Mouse (Mus musculus): Measurements from ENCODE around the gene Snx7. TPM values are rescaled to one million over a fixed set of nuclear protein-coding genes. Genes with fewer than 3 reads are reported as not detected.

Gene Snx7
- polyA plus RNA-seq, 1 experiment from 2014 or later, result 67.6 TPM

- peak overlapping the region; percentile 77 for H3K27ac ChIP-seq (ENCODE audit: low read length)
Observed at GRCm38 (mm10) chr3:117861977-117862434, 6.7 kb downstream of the Snx7 start.

GRCm38 (mm10) chr3:117858996-117859395 lies 9.7 kb downstream of the Snx7 start:
- ATAC-seq (ENCODE audit: low FRiP score, low TSS enrichment), result no peak
- H3K4me3 ChIP-seq (ENCODE audit: low read length), result no peak overlapping the region
- H3K9ac ChIP-seq (replicated peaks; ENCODE audit: low read length), result no peak overlapping the region
- peaks cover 8% of the 10 kb centered on the region for H3K9me3 ChIP-seq (ENCODE audit: low read length)
- WGBS, result 88% methylated on average over 3 of the region's 3 CpGs
- H3K36me3 ChIP-seq (ENCODE audit: insufficient read depth, low read length), result peaks cover 6% of the 10 kb centered on the region
- H3K27ac ChIP-seq (ENCODE audit: low read length), result no peak overlapping the region
- no peaks in the 10 kb centered on the region for H3K27me3 ChIP-seq (ENCODE audit: insufficient read depth, low read length)
- H3K4me1 ChIP-seq (ENCODE audit: insufficient read depth, low read length), result peaks cover 3% of the 10 kb centered on the region; the same call in 1 of the 2 replicates
- no peak overlapping the region for H3K4me2 ChIP-seq (replicated peaks; ENCODE audit: low read depth, low read length)

More at GRCm38 (mm10) chr3:117861977-117862434, 6.7 kb downstream of the Snx7 start:
- peak; percentile 55; the same call in 1 of the 2 replicates for ATAC-seq (ENCODE audit: low FRiP score, low TSS enrichment)
- peaks cover 3% of the 10 kb centered on the region; the same call in 1 of the 2 replicates for H3K4me1 ChIP-seq (ENCODE audit: insufficient read depth, low read length)
- H3K27me3 ChIP-seq (ENCODE audit: insufficient read depth, low read length), result no peaks in the 10 kb centered on the region
- no peak overlapping the region for H3K4me2 ChIP-seq (replicated peaks; ENCODE audit: low read depth, low read length)
- H3K9ac ChIP-seq (replicated peaks; ENCODE audit: low read length), result no peak overlapping the region
- H3K4me3 ChIP-seq (ENCODE audit: low read length), result no peak overlapping the region
- peaks cover 6% of the 10 kb centered on the region for H3K36me3 ChIP-seq (ENCODE audit: insufficient read depth, low read length)
- peaks cover 8% of the 10 kb centered on the region for H3K9me3 ChIP-seq (ENCODE audit: low read length)
- 55% methylated on average over 6 of the region's 6 CpGs for WGBS

GRCm38 (mm10) chr3:117853729-117854128 lies 15.0 kb downstream of the Snx7 start:
- H3K27ac ChIP-seq (ENCODE audit: low read length), result no peak overlapping the region
- H3K9me3 ChIP-seq (ENCODE audit: low read length), result no peaks in the 10 kb centered on the region
- no peaks in the 10 kb centered on the region for H3K27me3 ChIP-seq (ENCODE audit: insufficient read depth, low read length)
- no peaks in the 10 kb centered on the region for H3K36me3 ChIP-seq (ENCODE audit: insufficient read depth, low read length)
- no peaks in the 10 kb centered on the region for H3K4me1 ChIP-seq (ENCODE audit: insufficient read depth, low read length)
- no peak overlapping the region for H3K9ac ChIP-seq (replicated peaks; ENCODE audit: low read length)
- 85% methylated on average over 3 of the region's 3 CpGs for WGBS
- no peak overlapping the region for H3K4me2 ChIP-seq (replicated peaks; ENCODE audit: low read depth, low read length)
- H3K4me3 ChIP-seq (ENCODE audit: low read length), result no peak overlapping the region
- no peak for ATAC-seq (ENCODE audit: low FRiP score, low TSS enrichment)

DNA sequence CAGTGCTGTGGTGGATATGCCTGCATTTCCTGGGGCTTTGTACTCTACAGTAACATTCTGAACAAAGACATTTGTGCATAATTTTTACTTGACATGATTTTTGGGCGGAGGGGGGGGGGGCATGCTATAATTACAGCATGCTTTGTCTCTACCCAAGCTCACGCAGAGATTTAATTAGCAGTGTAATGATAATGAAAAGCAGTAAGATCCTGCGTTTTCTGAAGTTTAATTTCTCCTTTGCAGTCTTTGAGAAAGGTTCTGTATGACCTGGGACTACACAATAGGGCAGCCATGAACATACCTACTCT lies 16.7 kb downstream of the Snx7 start:
- 89% methylated on average over 3 of the region's 3 CpGs for WGBS
- no peaks in the 10 kb centered on the region for H3K27me3 ChIP-seq (ENCODE audit: insufficient read depth, low read length)
- H3K36me3 ChIP-seq (ENCODE audit: insufficient read depth, low read length), result no peaks in the 10 kb centered on the region
- no peak overlapping the region for H3K4me3 ChIP-seq (ENCODE audit: low read length)
- H3K9ac ChIP-seq (replicated peaks; ENCODE audit: low read length), result no peak overlapping the region
- no peak overlapping the region for H3K27ac ChIP-seq (ENCODE audit: low read length)
- no peaks in the 10 kb centered on the region for H3K9me3 ChIP-seq (ENCODE audit: low read length)
- no peaks in the 10 kb centered on the region for H3K4me1 ChIP-seq (ENCODE audit: insufficient read depth, low read length)
- no peak overlapping the region for H3K4me2 ChIP-seq (replicated peaks; ENCODE audit: low read depth, low read length)
- ATAC-seq (ENCODE audit: low FRiP score, low TSS enrichment), result no peak

DNA sequence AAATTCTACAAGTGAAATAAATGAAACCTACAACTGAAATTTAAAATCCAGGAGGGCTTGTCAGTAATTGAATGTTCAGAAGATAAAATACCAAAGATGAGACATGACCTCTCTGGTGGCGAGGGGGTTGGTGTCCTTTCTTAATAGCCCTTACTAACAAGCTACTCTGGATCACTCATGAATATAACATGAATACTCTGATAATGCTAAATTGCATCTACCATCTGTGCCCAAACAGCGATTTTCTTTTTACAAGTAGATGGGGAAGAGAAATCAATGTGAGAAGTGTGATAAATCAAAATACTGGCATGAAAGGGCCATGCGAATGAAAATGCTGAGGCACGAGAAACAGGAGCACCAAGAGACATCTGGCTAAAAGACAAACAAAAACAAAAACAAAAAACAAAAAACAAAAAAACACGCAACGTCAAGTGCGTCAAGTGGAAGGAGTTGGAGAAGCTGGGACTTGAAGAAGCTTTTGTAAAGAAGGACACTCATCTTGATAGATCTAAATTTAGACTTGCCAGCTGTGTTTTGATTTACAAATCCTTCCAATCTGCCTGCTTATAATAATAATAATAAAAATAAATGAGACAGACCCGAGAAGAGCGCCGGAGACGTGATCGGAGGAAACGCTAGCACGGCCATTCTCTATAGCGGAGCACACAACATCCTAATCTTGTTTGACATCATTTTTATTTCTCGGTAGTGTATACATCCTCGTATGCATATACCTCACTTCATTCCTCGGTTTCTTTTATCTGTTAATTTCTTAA lies 17.3 kb downstream of the Snx7 start:
- H3K27ac ChIP-seq (ENCODE audit: low read length), result no peak overlapping the region
- WGBS, result 93% methylated on average over 18 of the region's 18 CpGs
- H3K9me3 ChIP-seq (ENCODE audit: low read length), result no peaks in the 10 kb centered on the region
- H3K4me1 ChIP-seq (ENCODE audit: insufficient read depth, low read length), result no peaks in the 10 kb centered on the region
- no peaks in the 10 kb centered on the region for H3K36me3 ChIP-seq (ENCODE audit: insufficient read depth, low read length)
- H3K4me2 ChIP-seq (replicated peaks; ENCODE audit: low read depth, low read length), result no peak overlapping the region
- no peak for ATAC-seq (ENCODE audit: low FRiP score, low TSS enrichment)
- H3K27me3 ChIP-seq (ENCODE audit: insufficient read depth, low read length), result no peaks in the 10 kb centered on the region
- no peak overlapping the region for H3K9ac ChIP-seq (replicated peaks; ENCODE audit: low read length)
- no peak overlapping the region for H3K4me3 ChIP-seq (ENCODE audit: low read length)

- no peak overlapping the region for H3K4me3 ChIP-seq (ENCODE audit: low read length)
- H3K4me2 ChIP-seq (replicated peaks; ENCODE audit: low read depth, low read length), result no peak overlapping the region
- H3K36me3 ChIP-seq (ENCODE audit: insufficient read depth, low read length), result no peaks in the 10 kb centered on the region
- no peaks in the 10 kb centered on the region for H3K4me1 ChIP-seq (ENCODE audit: insufficient read depth, low read length)
- no peak overlapping the region for H3K27ac ChIP-seq (ENCODE audit: low read length)
- no peak overlapping the region for H3K9ac ChIP-seq (replicated peaks; ENCODE audit: low read length)
- H3K9me3 ChIP-seq (ENCODE audit: low read length), result no peaks in the 10 kb centered on the region
- no peak for ATAC-seq (ENCODE audit: low FRiP score, low TSS enrichment)
- no peaks in the 10 kb centered on the region for H3K27me3 ChIP-seq (ENCODE audit: insufficient read depth, low read length)
- WGBS, result 78% methylated on average over 6 of the region's 6 CpGs
Observed at GRCm38 (mm10) chr3:117848866-117849265, 19.9 kb downstream of the Snx7 start.

DNA sequence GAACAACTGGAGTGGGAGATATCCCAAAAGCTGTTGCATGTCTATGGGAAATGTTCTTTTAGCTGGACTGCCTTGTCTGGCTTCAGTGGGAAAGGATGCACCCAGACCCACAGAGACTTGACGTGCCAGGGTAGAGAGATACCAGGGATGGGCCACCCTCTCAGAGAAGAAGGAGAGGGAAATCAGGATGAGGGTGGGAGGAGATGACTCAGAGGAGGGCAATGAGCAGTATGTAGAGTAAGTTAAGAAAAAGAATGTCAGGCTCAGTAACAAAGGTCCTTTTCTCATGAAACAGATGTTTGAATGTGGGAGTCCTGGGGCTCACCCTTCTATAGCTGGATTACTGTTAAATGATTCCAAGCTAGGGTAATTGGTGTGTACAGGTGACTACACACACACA lies 26.1 kb downstream of the Snx7 start:
- Histone ChIP-seq H3K4me1 (ENCODE audit: insufficient read depth, low read length) (no peaks in the 10 kb centered on the region), H3K4me2 (replicated peaks; ENCODE audit: low read depth, low read length) (no peak overlapping the region), H3K9me3 (ENCODE audit: low read length) (no peaks in the 10 kb centered on the region), H3K27ac (ENCODE audit: low read length) (no peak overlapping the region), H3K4me3 (ENCODE audit: low read length) (no peak overlapping the region), H3K27me3 (ENCODE audit: insufficient read depth, low read length) (no peaks in the 10 kb centered on the region), H3K36me3 (ENCODE audit: insufficient read depth, low read length) (no peaks in the 10 kb centered on the region), H3K9ac (replicated peaks; ENCODE audit: low read length) (no peak overlapping the region)
- WGBS, result 91% methylated on average over 1 of the region's 1 CpGs
- no peak for ATAC-seq (ENCODE audit: low FRiP score, low TSS enrichment)

DNA sequence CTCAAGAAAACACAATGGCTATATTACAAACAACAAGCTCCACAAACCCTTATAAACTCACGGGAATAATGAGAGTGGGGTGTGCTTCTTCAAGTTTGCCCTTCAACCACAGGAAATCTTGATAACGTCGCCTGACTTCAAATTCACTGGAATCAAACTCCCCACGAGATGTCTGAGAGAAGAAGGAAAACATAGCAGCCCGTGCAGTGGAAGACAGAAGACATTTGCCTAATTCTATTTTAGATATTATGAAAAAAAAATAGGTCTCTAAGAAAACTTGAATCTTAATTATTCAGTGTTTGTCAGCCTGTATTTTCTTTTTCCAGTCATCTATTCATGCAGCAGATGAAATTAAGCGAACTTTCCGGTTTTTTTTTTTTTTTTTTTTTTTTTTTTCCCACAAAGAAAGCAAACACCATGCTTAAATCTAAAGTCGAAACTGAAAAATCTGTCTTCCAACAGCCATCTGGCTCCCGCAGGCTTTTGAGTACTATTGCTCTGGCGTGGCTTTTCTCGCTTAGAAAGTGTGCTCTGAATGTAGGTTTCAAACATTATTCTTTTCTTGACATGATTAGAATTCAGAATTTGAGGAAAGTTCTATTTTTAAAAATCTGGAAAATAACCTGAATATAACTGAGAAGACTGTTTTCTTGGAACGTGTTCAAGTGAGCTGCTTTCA lies 28.7 kb downstream of the Snx7 start:
- Histone ChIP-seq H3K4me1 (ENCODE audit: insufficient read depth, low read length) (no peaks in the 10 kb centered on the region), H3K9ac (replicated peaks; ENCODE audit: low read length) (no peak overlapping the region), H3K9me3 (ENCODE audit: low read length) (no peaks in the 10 kb centered on the region), H3K4me3 (ENCODE audit: low read length) (no peak overlapping the region), H3K4me2 (replicated peaks; ENCODE audit: low read depth, low read length) (no peak overlapping the region), H3K27ac (ENCODE audit: low read length) (no peak overlapping the region), H3K27me3 (ENCODE audit: insufficient read depth, low read length) (no peaks in the 10 kb centered on the region), H3K36me3 (ENCODE audit: insufficient read depth, low read length) (0 out of 2 replicates have a peak, but pooled peaks cover 8% of the 10 kb centered on the region)
- ATAC-seq (ENCODE audit: low FRiP score, low TSS enrichment), result no peak
- 77% methylated on average over 12 of the region's 12 CpGs for WGBS

- Histone ChIP-seq H3K27ac (ENCODE audit: low read length) (no peak overlapping the region), H3K9me3 (ENCODE audit: low read length) (no peaks in the 10 kb centered on the region), H3K27me3 (ENCODE audit: insufficient read depth, low read length) (no peaks in the 10 kb centered on the region), H3K4me2 (replicated peaks; ENCODE audit: low read depth, low read length) (no peak overlapping the region), H3K4me1 (ENCODE audit: insufficient read depth, low read length) (no peaks in the 10 kb centered on the region), H3K9ac (replicated peaks; ENCODE audit: low read length) (no peak overlapping the region), H3K4me3 (ENCODE audit: low read length) (no peak overlapping the region), H3K36me3 (ENCODE audit: insufficient read depth, low read length) (0 out of 2 replicates have a peak, but pooled peaks cover 8% of the 10 kb centered on the region)
- 61% methylated on average over 3 of the region's 3 CpGs for WGBS
- no peak for ATAC-seq (ENCODE audit: low FRiP score, low TSS enrichment)
Observed at GRCm38 (mm10) chr3:117838020-117838419, 30.7 kb downstream of the Snx7 start.
